Mouse (Mus musculus) liver, embryonic 12.5 days (tissue): ENCODE measurements around the gene Tcam1. TPM values are rescaled to one million over a fixed set of nuclear protein-coding genes. Genes with fewer than 3 reads are reported as not detected.

Experiments
- ATAC-seq: fragments of 200-750 bp; cut with Nextera tagmentation; 2 replicates; pipeline ENCODE4 v1.8.0; 2017; ENCODE audit warnings: moderate number of reproducible peaks, mild to moderate bottlenecking, moderate library complexity
- H3K27ac ChIP-seq: fragments of 300-500 bp; sonication (generic); 2 replicates; pipeline ENCODE4 v1.5.1; 2016; ENCODE audit warnings: mild to moderate bottlenecking
- H3K27me3 ChIP-seq: fragments of 300-500 bp; sonication (generic); replicated peaks from 2 replicates; pipeline ENCODE4 v1.6.1; 2016; ENCODE audit warnings: mild to moderate bottlenecking, moderate library complexity
- H3K36me3 ChIP-seq: fragments of 300-500 bp; sonication (generic); 2 replicates; pipeline ENCODE4 v1.6.1; 2016; ENCODE audit warnings: mild to moderate bottlenecking, moderate library complexity
- H3K4me1 ChIP-seq: fragments of 300-500 bp; sonication (generic); 2 replicates; pipeline ENCODE4 v1.6.1; 2016
- H3K4me2 ChIP-seq: fragments of 300-500 bp; sonication (generic); 2 replicates; pipeline ENCODE4 v1.6.1; 2016; ENCODE audit warnings: mild to moderate bottlenecking, moderate library complexity
- H3K4me3 ChIP-seq: fragments of 300-500 bp; sonication (generic); 2 replicates; pipeline ENCODE4 v1.5.1; 2016; ENCODE audit warnings: mild to moderate bottlenecking, moderate library complexity
- H3K9ac ChIP-seq: fragments of 300-500 bp; sonication (generic); 2 replicates; pipeline ENCODE4 v1.6.1; 2016; ENCODE audit warnings: mild to moderate bottlenecking, moderate library complexity
- H3K9me3 ChIP-seq: fragments of 300-500 bp; sonication (generic); replicated peaks from 2 replicates; pipeline ENCODE4 v1.6.1; 2016; ENCODE audit warnings: mild to moderate bottlenecking, moderate library complexity
- WGBS: fragments of 180-500 bp; shearing (Covaris S2); methylation state at CpG from one replicate; pipeline ENCODE4 v1.1.7; 2016; ENCODE audit not compliant: insufficient replicate concordance; 5-methylcytosine and 5-hydroxymethylcytosine counted together
- polyA plus RNA-seq: library from polyadenylated mRNA; unstranded; fragments of >200 nt; fragmentation: Nextera tagmentation; extraction: Ambion mirVana; gene quantifications from 2 replicates; pipeline ENCODE4 v1.2.1, GENCODE M21; 2016

Tcam1 gene
- polyA plus RNA-seq, 1 experiment from 2014 or later, result 0.83 TPM

DNA sequence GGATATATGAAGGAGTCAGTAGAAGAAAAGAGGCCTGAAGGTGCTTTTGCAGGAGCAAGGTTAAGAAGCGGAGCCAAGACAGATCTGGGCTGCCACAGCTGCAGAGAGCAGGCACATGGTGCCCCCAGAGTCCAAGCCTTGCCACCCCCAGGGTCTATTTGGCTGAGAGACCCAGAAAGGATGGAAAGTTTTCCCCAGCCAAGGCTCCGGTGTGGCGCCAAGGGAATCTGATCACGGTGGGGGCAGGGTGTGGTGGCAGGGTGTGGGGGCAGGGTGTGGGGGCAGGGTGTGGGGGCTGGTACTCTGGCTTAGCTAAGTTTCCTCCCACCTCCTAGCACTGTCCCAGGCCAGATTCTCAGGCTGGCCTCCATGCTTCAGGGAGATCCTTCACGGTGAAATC, 52.0 kb downstream of the Tcam1 start:
- Histone ChIP-seq H3K4me1 (peaks cover 11% of the 10 kb centered on the region), H3K9me3 (no peaks in the 10 kb centered on the region), H3K4me2 (no peak overlapping the region), H3K4me3 (no peak overlapping the region), H3K36me3 (no peaks in the 10 kb centered on the region), H3K27ac (no peak overlapping the region), H3K27me3 (peaks cover 7% of the 10 kb centered on the region), H3K9ac (no peak overlapping the region)
- no peak for ATAC-seq
- WGBS, result 44% methylated on average over 5 of the region's 5 CpGs

DNA sequence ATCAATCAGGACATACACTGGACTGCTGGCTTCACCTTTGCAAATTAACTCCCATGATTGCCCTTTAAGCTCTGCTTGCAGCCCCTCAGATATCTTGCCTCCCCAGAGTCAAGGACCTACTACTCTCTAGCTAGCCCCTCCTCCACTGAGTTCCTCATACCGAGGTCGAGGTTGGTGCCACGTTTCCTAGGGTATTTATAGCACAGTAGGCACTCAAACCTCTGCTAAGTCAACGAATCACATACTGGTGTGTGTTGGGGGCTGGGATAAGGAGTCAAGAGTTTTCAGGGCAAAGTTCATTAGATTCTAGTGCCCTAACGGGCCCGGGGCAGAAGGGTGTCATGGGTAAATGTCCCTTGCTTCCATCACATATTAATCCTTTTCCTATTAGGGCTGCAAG, 52.7 kb downstream of the Tcam1 start:
- WGBS, result 18% methylated on average over 6 of the region's 6 CpGs
- Histone ChIP-seq H3K4me1 (peaks cover 11% of the 10 kb centered on the region), H3K9me3 (no peaks in the 10 kb centered on the region), H3K27ac (no peak overlapping the region), H3K27me3 (peaks cover 7% of the 10 kb centered on the region), H3K36me3 (no peaks in the 10 kb centered on the region), H3K4me2 (no peak overlapping the region), H3K4me3 (no peak overlapping the region), H3K9ac (no peak overlapping the region)
- no peak for ATAC-seq

DNA sequence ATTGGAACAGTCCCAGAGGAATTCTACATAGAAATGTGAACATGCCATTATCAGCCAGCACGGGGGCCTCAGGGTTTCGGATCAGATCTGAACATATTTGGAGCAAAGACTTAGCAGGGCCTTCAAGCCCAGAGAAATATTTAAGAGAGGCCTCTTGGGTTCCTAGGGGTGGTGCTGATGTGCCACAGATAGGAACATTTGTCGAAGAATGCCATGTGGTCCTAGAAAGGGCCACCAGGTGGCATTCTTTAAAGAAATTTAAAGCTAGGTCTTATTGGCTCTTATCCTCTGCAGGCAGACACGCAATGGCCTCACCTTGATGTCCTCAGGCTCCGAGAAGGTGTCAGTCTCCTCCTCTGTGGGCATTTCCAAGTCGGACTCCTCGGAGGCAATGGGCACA, 53.2 kb downstream of the Tcam1 start:
- H3K27ac ChIP-seq, result no peak overlapping the region
- H3K4me1 ChIP-seq, result peaks cover 11% of the 10 kb centered on the region
- WGBS, result 44% methylated on average over 7 of the region's 7 CpGs
- no peaks in the 10 kb centered on the region for H3K36me3 ChIP-seq
- H3K9me3 ChIP-seq, result no peaks in the 10 kb centered on the region
- H3K9ac ChIP-seq, result no peak overlapping the region
- H3K4me2 ChIP-seq, result no peak overlapping the region
- H3K4me3 ChIP-seq, result no peak overlapping the region
- ATAC-seq, result no peak
- peaks cover 7% of the 10 kb centered on the region for H3K27me3 ChIP-seq

DNA sequence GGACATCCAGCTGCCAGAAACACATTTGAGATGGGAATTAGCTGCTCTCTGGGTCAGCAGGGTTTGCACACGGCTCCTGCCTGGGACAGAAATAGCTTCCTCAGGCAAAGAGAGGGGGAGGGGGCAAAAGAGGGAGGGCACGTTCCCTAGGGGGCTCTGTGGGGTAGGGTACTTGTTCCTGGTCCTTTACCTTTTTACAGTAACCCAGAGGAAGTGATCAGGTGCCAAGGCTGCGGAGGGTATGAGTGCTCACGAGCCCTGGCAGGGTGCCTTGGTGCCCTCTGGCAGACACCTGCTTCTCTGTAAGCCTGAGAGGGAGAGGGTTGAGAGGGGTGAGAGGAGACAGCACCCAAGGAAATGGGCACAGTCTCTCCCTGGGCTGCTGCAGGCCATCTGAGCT, 56.0 kb downstream of the Tcam1 start:
- Histone ChIP-seq H3K9me3 (no peaks in the 10 kb centered on the region), H3K27ac (no peak overlapping the region), H3K4me3 (no peak overlapping the region), H3K36me3 (no peaks in the 10 kb centered on the region), H3K4me2 (no peak overlapping the region), H3K9ac (no peak overlapping the region), H3K4me1 (peaks cover 11% of the 10 kb centered on the region), H3K27me3 (peaks cover 4% of the 10 kb centered on the region)
- 46% methylated on average over 4 of the region's 4 CpGs for WGBS
- no peak for ATAC-seq

DNA sequence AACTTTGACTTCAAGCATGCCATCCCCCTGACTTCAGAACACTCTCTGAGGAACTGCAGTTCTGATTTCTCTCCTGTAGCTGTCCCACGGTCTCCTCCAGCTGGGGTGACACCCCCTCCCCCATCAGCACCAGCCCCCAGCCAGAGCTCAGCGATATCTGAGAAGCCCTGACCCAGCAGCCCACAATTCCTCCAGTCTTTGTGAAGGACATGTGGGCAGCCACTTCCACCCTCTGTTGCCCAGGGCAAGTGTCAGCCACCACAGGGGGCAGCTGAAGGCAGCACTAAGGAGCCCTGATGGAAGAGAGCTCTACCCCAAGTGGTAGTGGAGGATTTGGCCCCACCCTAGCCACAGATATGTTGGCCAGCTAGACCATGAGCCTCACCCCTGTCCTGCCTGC, 57.6 kb downstream of the Tcam1 start:
- Histone ChIP-seq H3K4me1 (peaks cover 5% of the 10 kb centered on the region), H3K4me3 (no peak overlapping the region), H3K9ac (no peak overlapping the region), H3K4me2 (no peak overlapping the region), H3K27me3 (peaks cover 9% of the 10 kb centered on the region; the same call in 1 of the 2 replicates), H3K36me3 (no peaks in the 10 kb centered on the region), H3K27ac (no peak overlapping the region), H3K9me3 (no peaks in the 10 kb centered on the region)
- WGBS, result 13% methylated on average over 2 of the region's 2 CpGs
- 0 out of 2 replicates have a peak, but pooled peaks have one; percentile 12 for ATAC-seq

- no peaks in the 10 kb centered on the region for H3K36me3 ChIP-seq
- no peaks in the 10 kb centered on the region for H3K9me3 ChIP-seq
- H3K27me3 ChIP-seq, result peaks cover 9% of the 10 kb centered on the region; the same call in 1 of the 2 replicates
- H3K9ac ChIP-seq, result no peak overlapping the region
- no peak overlapping the region for H3K4me3 ChIP-seq
- no peak for ATAC-seq
- 63% methylated on average over 5 of the region's 5 CpGs for WGBS
- H3K27ac ChIP-seq, result no peak overlapping the region
- no peak overlapping the region for H3K4me2 ChIP-seq
- H3K4me1 ChIP-seq, result no peaks in the 10 kb centered on the region
Measured at GRCm38 (mm10) chr11:106338029-106338428, 61.6 kb downstream of the Tcam1 start.

Other genes starting within 250 kb of the Tcam1 start
- 41.5 and 43.0 TPM in 2 replicates for gene Dcaf7, start 239.8 kb upstream of the Tcam1 start, polyA plus RNA-seq
- gene Taco1, start 210.6 kb upstream of the Tcam1 start, polyA plus RNA-seq, result 9.6 and 10.6 TPM in 2 replicates
- 9.7 and 11.2 TPM in 2 replicates for gene Map3k3, start 192.1 kb upstream of the Tcam1 start, polyA plus RNA-seq
- not detected in 2 replicates for gene Gm10840, start 115.8 kb upstream of the Tcam1 start, polyA plus RNA-seq
- 109 and 112 TPM in 2 replicates for gene Limd2, start 115.8 kb upstream of the Tcam1 start, polyA plus RNA-seq
- 12.2 and 12.6 TPM in 2 replicates for gene Strada, start 74.5 kb upstream of the Tcam1 start, polyA plus RNA-seq
- 53.9 and 56.6 TPM in 2 replicates for gene Ccdc47, start 60.3 kb upstream of the Tcam1 start, polyA plus RNA-seq
- 42.3 and 42.6 TPM in 2 replicates for gene Ddx42, start 59.7 kb upstream of the Tcam1 start, polyA plus RNA-seq
- gene Ftsj3, start 20.6 kb upstream of the Tcam1 start, polyA plus RNA-seq, result 80.9 and 83.5 TPM in 2 replicates
- 219 and 221 TPM in 2 replicates for gene Psmc5, start 20.5 kb upstream of the Tcam1 start, polyA plus RNA-seq
- gene Smarcd2, start 3.7 kb upstream of the Tcam1 start, polyA plus RNA-seq, result 52.4 and 55.2 TPM in 2 replicates
- gene Gh, start 25.2 kb downstream of the Tcam1 start, polyA plus RNA-seq, result not detected in 2 replicates
- gene Cd79b, start 38.1 kb downstream of the Tcam1 start, polyA plus RNA-seq, result 4.2 and 5.3 TPM in 2 replicates
- 0.02 TPM in 1 of 2 replicates, not detected in the other for gene Scn4a, start 76.6 kb downstream of the Tcam1 start, polyA plus RNA-seq
- gene Prr29, start 88.8 kb downstream of the Tcam1 start, polyA plus RNA-seq, result not detected in 2 replicates
- 22.8 and 23.1 TPM in 2 replicates for gene Icam2, start 111.4 kb downstream of the Tcam1 start, polyA plus RNA-seq
- 6.7 and 6.8 TPM in 2 replicates for gene Ern1, start 211.2 kb downstream of the Tcam1 start, polyA plus RNA-seq